Comparison of ENCODE assay signal across 11 mouse cellular contexts in genomic region chr5:64682326-64682845, GRCm38 (mm10).
A peak's percentile ranks its signal among the peaks of the same experiment; 100 is the strongest.
DNase-seq lines count a peak whose midpoint lies in the region; ATAC-seq lines count a peak whose summit lies in the region.
"Had no signal": no experiment of that assay in that cellular context is flagged by ENCODE, and none has a peak within 500 bp of the region (broad histone marks: within the 10 kb centered on the region; RNA-seq: fewer than 3 reads in every experiment).

No protein-coding gene starts in this region.

- no peak overlapping the region for H3K4me3 ChIP-seq in midbrain, embryonic 16.5 days (ENCODE audit: low read depth, low read length)
- H3K4me3 ChIP-seq: embryonic facial prominence, embryonic 13.5 days had no signal

- H3K9me3 ChIP-seq in midbrain, embryonic 16.5 days (replicated peaks; ENCODE audit: control insufficient read depth, low read length, poor library complexity, severe bottlenecking): no peaks in the 10 kb centered on the region; the same call in 1 of the 2 replicates

- H3K4me2 ChIP-seq in midbrain, embryonic 16.5 days (ENCODE audit: low read length): no peak overlapping the region
- H3K4me2 ChIP-seq: embryonic facial prominence, embryonic 13.5 days had no signal

- intact Hi-C loops in heart, postnatal 25 days (cut with DNase I): loop anchor here (2.0 to 5.0 kb wide), 5 partner anchors 20 to 300 kb away; no protein-coding TSS in a partner anchor

- H3K4me1 ChIP-seq in midbrain, embryonic 16.5 days (ENCODE audit: control insufficient read depth, insufficient read depth, low read length): no peaks in the 10 kb centered on the region

- peak; percentile 32 to 43 for DNase-seq in kidney, adult 8-10 months
- no peak for DNase-seq in kidney, postnatal 4 days
- DNase-seq in adrenal gland, adult 8-10 months: peak; percentile 54
- DNase-seq in heart, postnatal 25 days (ENCODE audit: low spot score): peak; percentile 28
- DNase-seq in cerebellum, adult 11 months: no peak
- DNase-seq in layer of hippocampus, adult 18-20 months (ENCODE audit: low spot score in 2 of 2): no peak
- DNase-seq: liver, postnatal 0 days had no signal

- peak; percentile 24; the same call in 1 of the 2 replicates for ATAC-seq in megakaryocyte-erythroid progenitor cell, adult 5-6 weeks (replicated peaks; ENCODE audit: low FRiP score, low TSS enrichment, poor library complexity, severe bottlenecking)
- no peak for ATAC-seq in midbrain, embryonic 16.5 days
- ATAC-seq: hindbrain, postnatal 0 days; liver, postnatal 0 days had no signal

- 92% methylated on average over 7 of the region's 7 CpGs for whole genome bisulfite sequencing in midbrain, embryonic 16.5 days

- H3K36me3 ChIP-seq in midbrain, embryonic 16.5 days (ENCODE audit: control insufficient read depth, insufficient read depth, low read length): no peaks in the 10 kb centered on the region
- H3K36me3 ChIP-seq: embryonic facial prominence, embryonic 13.5 days had no signal

- no peaks in the 10 kb centered on the region for H3K27me3 ChIP-seq in midbrain, embryonic 16.5 days (ENCODE audit: control insufficient read depth, insufficient read depth, low read depth, low read length)
- H3K27me3 ChIP-seq: embryonic facial prominence, embryonic 13.5 days had no signal

- no peak overlapping the region for H3K9ac ChIP-seq in midbrain, embryonic 16.5 days (ENCODE audit: low read depth, low read length)
- H3K9ac ChIP-seq: embryonic facial prominence, embryonic 13.5 days; liver, postnatal 0 days had no signal

- no peak overlapping the region for H3K27ac ChIP-seq in midbrain, embryonic 16.5 days (ENCODE audit: low read length)
- H3K27ac ChIP-seq: embryonic facial prominence, embryonic 13.5 days; hindbrain, postnatal 0 days had no signal

Comparison
In these comparisons a context has a peak if more than half of its experiments do, and no peak if none do; other contexts are left out.
1. DNase-seq: peak in kidney, adult 8-10 months (2 of 2), adrenal gland, adult 8-10 months (single experiment) and heart, postnatal 25 days (single experiment); none in kidney, postnatal 4 days (0 of 2), cerebellum, adult 11 months (single experiment) and layer of hippocampus, adult 18-20 months (0 of 2).